Mouse (Mus musculus): ENCODE measurements around the gene Klrc3. TPM values are rescaled to one million over a fixed set of nuclear protein-coding genes. Genes with fewer than 3 reads are reported as not detected.
"Not testable (repeated sequence)": the region's sequence is repeated elsewhere in the genome, so short reads cannot be mapped to it uniquely, and the experiment has no call there.

Gene Klrc3
- not detected in 2 replicates for polyA plus RNA-seq (2015; fragmentation: Nextera tagmentation; extraction: Ambion mirVana)

GRCm38 (mm10) chr6:129643237-129643636 is at the start of gene Klrc3:
Gene Klrc3 (minus strand): TSS chr6:129643337.
- H3K4me1 ChIP-seq (replicated peaks); H3K9ac ChIP-seq; H3K4me2 ChIP-seq; H3K36me3 ChIP-seq; H3K4me3 ChIP-seq; ATAC-seq (ENCODE audit: low read depth); H3K9me3 ChIP-seq; H3K27me3 ChIP-seq; H3K27ac ChIP-seq (replicated peaks): not testable (repeated sequence)
- WGBS = 84% methylated on average over 3 of the region's 3 CpGs

DNA sequence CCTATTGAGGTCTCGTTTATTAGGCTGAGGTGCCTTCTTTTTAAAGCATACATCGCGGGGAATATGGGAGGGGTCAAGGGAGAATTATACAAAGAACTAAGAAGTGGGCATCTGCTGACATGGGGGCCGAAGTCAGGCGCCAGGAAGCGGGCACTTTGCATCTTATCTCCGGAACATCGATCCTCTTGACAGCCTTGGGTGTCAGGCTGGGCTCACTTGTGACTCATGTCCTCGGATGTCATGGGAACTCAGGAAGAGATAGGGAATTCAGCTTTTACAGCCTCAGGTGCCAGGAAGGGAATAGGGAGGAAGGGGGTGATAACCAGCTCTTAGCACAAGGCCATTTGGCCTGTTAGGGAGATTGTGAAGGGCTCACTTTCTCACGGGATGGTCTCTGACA is 48.3 kb upstream of the Klrc3 start:
- ATAC-seq (ENCODE audit: low read depth); H3K9me3 ChIP-seq; H3K4me1 ChIP-seq (replicated peaks); H3K36me3 ChIP-seq; H3K4me3 ChIP-seq; H3K27ac ChIP-seq (replicated peaks); H3K27me3 ChIP-seq; H3K9ac ChIP-seq; H3K4me2 ChIP-seq: not testable (repeated sequence)
- WGBS = 84% methylated on average over 10 of the region's 10 CpGs

- Histone ChIP-seq H3K9me3 (no peaks in the 10 kb centered on the region), H3K9ac (no peak overlapping the region), H3K36me3 (no peaks in the 10 kb centered on the region), H3K4me3 (no peak overlapping the region), H3K4me1 (replicated peaks) (no peaks in the 10 kb centered on the region), H3K27me3 (no peaks in the 10 kb centered on the region), H3K27ac (replicated peaks) (no peak overlapping the region), H3K4me2 (no peak overlapping the region)
- WGBS = 67% methylated on average over 1 of the region's 1 CpGs
- ATAC-seq (ENCODE audit: low read depth) = no peak
Measured at GRCm38 (mm10) chr6:129680379-129680778, 37.2 kb upstream of the Klrc3 start.

GRCm38 (mm10) chr6:129678873-129679272 is 35.7 kb upstream of the Klrc3 start, which contains the start of gene Klrc1:
Gene Klrc1 (minus strand): TSS chr6:129678973.
- Histone ChIP-seq H3K36me3 (no peaks in the 10 kb centered on the region), H3K4me3 (no peak within 1 kb of the TSS), H3K4me1 (replicated peaks) (no peaks in the 10 kb centered on the region), H3K9me3 (no peaks in the 10 kb centered on the region), H3K27ac (replicated peaks) (no peak within 1 kb of the TSS), H3K4me2 (no peak within 1 kb of the TSS), H3K27me3 (no peaks in the 10 kb centered on the region), H3K9ac (no peak within 1 kb of the TSS)
- ATAC-seq (ENCODE audit: low read depth) = no peak
- 83% methylated on average over 3 of the region's 3 CpGs for WGBS

- H3K4me1 ChIP-seq (replicated peaks); H3K9ac ChIP-seq; H3K4me3 ChIP-seq; H3K27me3 ChIP-seq; ATAC-seq (ENCODE audit: low read depth); H3K9me3 ChIP-seq; H3K4me2 ChIP-seq; H3K36me3 ChIP-seq; H3K27ac ChIP-seq (replicated peaks): not testable (repeated sequence)
- WGBS = no CpG with 5 or more reads among the region's 3 CpGs
Measured at GRCm38 (mm10) chr6:129661301-129661700, 18.2 kb upstream of the Klrc3 start.

- H3K4me1 ChIP-seq (replicated peaks); ATAC-seq (ENCODE audit: low read depth); H3K27me3 ChIP-seq; H3K9me3 ChIP-seq; H3K4me3 ChIP-seq; H3K36me3 ChIP-seq; H3K9ac ChIP-seq; H3K4me2 ChIP-seq; H3K27ac ChIP-seq (replicated peaks): not testable (repeated sequence)
- WGBS = 78% methylated on average over 4 of the region's 4 CpGs
Measured at GRCm38 (mm10) chr6:129660589-129660988, 17.5 kb upstream of the Klrc3 start, which contains the start of gene Klrc2. Gene Klrc2 (minus strand): TSS chr6:129660689.

DNA sequence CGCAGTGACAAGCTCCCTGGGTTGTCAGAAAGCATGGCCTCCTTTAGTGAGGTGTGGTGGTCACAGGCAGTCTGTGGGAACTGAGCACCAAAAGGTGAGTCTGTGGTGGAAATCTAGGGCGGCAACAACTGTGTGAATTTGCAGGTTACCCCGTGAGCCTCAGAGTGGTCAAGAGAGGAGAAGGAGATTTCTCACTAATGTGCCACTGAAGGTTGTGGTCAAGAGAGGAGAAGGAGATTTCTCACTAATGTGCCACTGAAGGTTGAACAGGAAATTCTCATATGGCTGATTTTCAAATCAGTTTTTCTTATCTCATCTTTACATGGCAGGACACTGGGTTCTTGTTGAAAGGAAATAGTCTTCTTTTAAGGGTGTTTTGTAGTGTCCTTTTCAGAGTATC is 917 bp upstream of the Klrc3 start:
- not testable (repeated sequence) for H3K4me2 ChIP-seq; ATAC-seq (ENCODE audit: low read depth); H3K27me3 ChIP-seq; H3K27ac ChIP-seq (replicated peaks); H3K9me3 ChIP-seq; H3K4me1 ChIP-seq (replicated peaks); H3K36me3 ChIP-seq; H3K9ac ChIP-seq; H3K4me3 ChIP-seq
- 100% methylated on average over 1 of the region's 3 CpGs for WGBS

DNA sequence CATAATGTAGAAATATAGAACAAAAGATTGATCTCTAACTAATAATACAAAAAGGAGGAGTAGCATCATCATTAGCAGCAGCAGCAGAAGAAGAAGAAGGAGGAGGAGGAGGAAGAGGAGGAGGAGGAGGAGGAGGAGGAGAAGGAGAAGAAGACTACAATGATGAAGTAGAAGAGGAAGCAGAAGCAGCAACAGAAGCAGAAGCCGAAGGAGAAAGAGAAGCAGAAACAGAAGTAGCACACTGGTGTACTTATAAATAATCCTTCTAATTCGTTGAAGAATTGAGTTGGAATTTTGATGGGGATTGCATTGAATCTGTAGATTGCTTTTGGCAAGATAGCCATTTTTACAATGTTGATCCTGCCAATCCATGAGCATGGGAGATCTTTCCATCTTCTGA is 12.1 kb downstream of the Klrc3 start:
- not testable (repeated sequence) for ATAC-seq (ENCODE audit: low read depth); H3K9me3 ChIP-seq; H3K27me3 ChIP-seq; H3K9ac ChIP-seq; H3K27ac ChIP-seq (replicated peaks); H3K4me1 ChIP-seq (replicated peaks); H3K4me2 ChIP-seq; H3K36me3 ChIP-seq; H3K4me3 ChIP-seq
- 80% methylated on average over 2 of the region's 2 CpGs for WGBS

- H3K27ac ChIP-seq (replicated peaks) = no peak within 1 kb of the TSS
- no peak for ATAC-seq (ENCODE audit: low read depth)
- no peak within 1 kb of the TSS for H3K4me2 ChIP-seq
- H3K9ac ChIP-seq = no peak within 1 kb of the TSS
- no peak within 1 kb of the TSS for H3K4me3 ChIP-seq
- no peaks in the 10 kb centered on the region for H3K4me1 ChIP-seq (replicated peaks)
- H3K27me3 ChIP-seq = no peaks in the 10 kb centered on the region
- 88% methylated on average over 4 of the region's 4 CpGs for WGBS
- no peaks in the 10 kb centered on the region for H3K36me3 ChIP-seq
- no peaks in the 10 kb centered on the region for H3K9me3 ChIP-seq
Measured at GRCm38 (mm10) chr6:129623735-129624134, 19.4 kb downstream of the Klrc3 start, which contains the start of gene Klrk1. Gene Klrk1 (minus strand): TSS chr6:129623864.

GRCm38 (mm10) chr6:129608372-129608771 is 34.8 kb downstream of the Klrc3 start:
- Histone ChIP-seq H3K27me3 (no peaks in the 10 kb centered on the region), H3K27ac (replicated peaks) (no peak overlapping the region), H3K4me1 (replicated peaks) (no peaks in the 10 kb centered on the region), H3K4me2 (no peak overlapping the region), H3K4me3 (no peak overlapping the region), H3K36me3 (no peaks in the 10 kb centered on the region), H3K9ac (no peak overlapping the region), H3K9me3 (no peaks in the 10 kb centered on the region)
- no peak for ATAC-seq (ENCODE audit: low read depth)

DNA sequence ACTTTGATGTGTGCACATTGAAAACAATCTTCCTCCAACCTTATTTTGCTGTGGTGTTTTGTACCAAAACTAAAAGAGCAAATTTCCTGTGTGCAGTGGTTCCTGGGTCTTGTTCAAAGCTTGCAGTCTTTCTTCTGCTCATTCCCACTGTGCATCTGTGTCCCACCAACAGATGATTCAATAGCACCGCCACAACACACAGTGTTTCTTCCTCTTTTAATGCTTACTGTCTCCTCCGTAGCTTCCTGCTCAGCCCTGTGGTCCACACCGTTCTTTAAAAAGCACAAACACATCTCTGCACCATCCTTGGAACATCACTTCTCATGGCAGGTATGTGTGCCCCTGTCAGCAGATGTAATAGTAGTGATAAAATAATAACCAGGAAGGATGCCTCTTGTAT is 51.6 kb downstream of the Klrc3 start, which contains the start of gene Klrd1:
Gene Klrd1 (plus strand): TSS at position 275 of the 400 bp plus-strand sequence.
- no peak within 1 kb of the TSS for H3K27ac ChIP-seq (replicated peaks)
- H3K9me3 ChIP-seq = no peaks in the 10 kb centered on the region
- WGBS = 85% methylated on average over 3 of the region's 3 CpGs
- H3K4me3 ChIP-seq = no peak within 1 kb of the TSS
- no peaks in the 10 kb centered on the region for H3K36me3 ChIP-seq
- H3K4me1 ChIP-seq (replicated peaks) = no peaks in the 10 kb centered on the region
- no peak within 1 kb of the TSS for H3K4me2 ChIP-seq
- no peak within 1 kb of the TSS for H3K9ac ChIP-seq
- ATAC-seq (ENCODE audit: low read depth) = no peak
- H3K27me3 ChIP-seq = no peaks in the 10 kb centered on the region

Data from neural tube, embryonic 13.5 days (tissue).